Mouse (Mus musculus) hindbrain, embryonic 10.5 days (tissue): ENCODE measurements around the gene Tmem45a2. TPM values are rescaled to one million over a fixed set of nuclear protein-coding genes. Genes with fewer than 3 reads are reported as not detected.
"Not testable (repeated sequence)": the region's sequence is repeated elsewhere in the genome, so short reads cannot be mapped to it uniquely, and the experiment has no call there.

Experiments
- DNase-seq: peaks from one replicate; pipeline ENCODE4 v3.0.0-alpha.2; 2017; ENCODE audit warnings: low spot score
- H3K27ac ChIP-seq: fragments of 300-500 bp; sonication (generic); 2 replicates; pipeline ENCODE4 v1.5.1; 2016; ENCODE audit warnings: mild to moderate bottlenecking, moderate library complexity
- H3K27me3 ChIP-seq: fragments of 300-500 bp; sonication (generic); 2 replicates; pipeline ENCODE4 v1.6.1; 2016; ENCODE audit warnings: mild to moderate bottlenecking; ENCODE audit not compliant: poor library complexity, insufficient read depth, severe bottlenecking
- H3K36me3 ChIP-seq: fragments of 300-500 bp; sonication (generic); 2 replicates; pipeline ENCODE4 v1.6.1; 2016; ENCODE audit warnings: mild to moderate bottlenecking, moderate library complexity
- H3K4me1 ChIP-seq: fragments of 300-500 bp; sonication (generic); replicated peaks from 2 replicates; pipeline ENCODE4 v1.6.1; 2016; ENCODE audit warnings: mild to moderate bottlenecking
- H3K4me3 ChIP-seq: fragments of 300-500 bp; sonication (generic); 2 replicates; pipeline ENCODE4 v1.5.1; 2016; ENCODE audit warnings: mild to moderate bottlenecking, moderate library complexity
- H3K9me3 ChIP-seq: fragments of 300-500 bp; sonication (generic); 2 replicates; pipeline ENCODE4 v1.6.1; 2016; ENCODE audit warnings: mild to moderate bottlenecking, moderate library complexity
- WGBS: fragments of 180-500 bp; shearing (Covaris S2); methylation state at CpG from one replicate; pipeline ENCODE4 v1.1.7; 2016; 5-methylcytosine and 5-hydroxymethylcytosine counted together
- polyA plus RNA-seq: library from polyadenylated mRNA; unstranded; fragments of >200 nt; fragmentation: Nextera tagmentation; extraction: Ambion mirVana; gene quantifications from 2 replicates; pipeline ENCODE4 v1.2.1, GENCODE M21; 2016

Gene Tmem45a2
- polyA plus RNA-seq, 1 experiment from 2014 or later: not detected

- H3K4me1 ChIP-seq: no peaks in the 10 kb centered on the region
- no peak overlapping the region for H3K27ac ChIP-seq
- H3K9me3 ChIP-seq: no peaks in the 10 kb centered on the region
- no peak overlapping the region for H3K4me3 ChIP-seq
- DNase-seq: no peak
- no peaks in the 10 kb centered on the region for H3K36me3 ChIP-seq
- WGBS: 93% methylated on average over 4 of the region's 4 CpGs
- H3K27me3 ChIP-seq: no peaks in the 10 kb centered on the region
Measured at GRCm38 (mm10) chr16:57056995-57057394, 14.2 kb downstream of the Tmem45a2 start.

GRCm38 (mm10) chr16:57049974-57050373 is 21.2 kb downstream of the Tmem45a2 start:
- no peak overlapping the region for H3K4me3 ChIP-seq
- no peak overlapping the region for H3K27ac ChIP-seq
- no peaks in the 10 kb centered on the region for H3K4me1 ChIP-seq
- 90% methylated on average over 3 of the region's 3 CpGs for WGBS
- DNase-seq: no peak
- H3K9me3 ChIP-seq: no peaks in the 10 kb centered on the region
- no peaks in the 10 kb centered on the region for H3K36me3 ChIP-seq
- no peaks in the 10 kb centered on the region for H3K27me3 ChIP-seq

GRCm38 (mm10) chr16:57038600-57038999 is 32.6 kb downstream of the Tmem45a2 start:
- Histone ChIP-seq H3K9me3 (no peaks in the 10 kb centered on the region), H3K27me3 (no peaks in the 10 kb centered on the region), H3K36me3 (no peaks in the 10 kb centered on the region), H3K27ac (no peak overlapping the region), H3K4me1 (no peaks in the 10 kb centered on the region), H3K4me3 (no peak overlapping the region)
- 69% methylated on average over 5 of the region's 5 CpGs for WGBS
- no peak for DNase-seq

GRCm38 (mm10) chr16:57030150-57030885 is 40.9 kb downstream of the Tmem45a2 start:
- Histone ChIP-seq H3K4me1 (no peaks in the 10 kb centered on the region), H3K27ac (no peak overlapping the region), H3K9me3 (no peaks in the 10 kb centered on the region), H3K4me3 (no peak overlapping the region), H3K27me3 (no peaks in the 10 kb centered on the region), H3K36me3 (no peaks in the 10 kb centered on the region)
- no peak for DNase-seq
- WGBS: 82% methylated on average over 7 of the region's 7 CpGs

- WGBS: 92% methylated on average over 9 of the region's 9 CpGs
- DNase-seq: not testable (repeated sequence)
Measured at GRCm38 (mm10) chr16:56998283-56998682, 72.9 kb downstream of the Tmem45a2 start.

More at GRCm38 (mm10) chr16:56998283-56998682, 72.9 kb downstream of the Tmem45a2 start:
- H3K27me3 ChIP-seq, H3K4me3 ChIP-seq, H3K9me3 ChIP-seq, H3K36me3 ChIP-seq, H3K27ac ChIP-seq, H3K4me1 ChIP-seq: not testable (repeated sequence)

Other genes starting within 250 kb of the Tmem45a2 start
- 5.4 and 7.9 TPM in 2 replicates for gene Tmem45a, start 185.2 kb downstream of the Tmem45a2 start, polyA plus RNA-seq
- not detected in 2 replicates for gene Lnp1, start 143.3 kb downstream of the Tmem45a2 start, polyA plus RNA-seq
- gene Tomm70a, start 50.3 kb upstream of the Tmem45a2 start, polyA plus RNA-seq: 48.3 and 48.9 TPM in 2 replicates
- 45.6 and 47.9 TPM in 2 replicates for gene Nit2, start 96.0 kb upstream of the Tmem45a2 start, polyA plus RNA-seq
- gene Tbc1d23, start 160.1 kb upstream of the Tmem45a2 start, polyA plus RNA-seq: 18.0 and 20.3 TPM in 2 replicates
- 0.05 and 0.21 TPM in 2 replicates for gene Tmem30c, start 221.5 kb upstream of the Tmem45a2 start, polyA plus RNA-seq